Mouse (Mus musculus): ENCODE data around the gene Gtf3c5.

DNA sequence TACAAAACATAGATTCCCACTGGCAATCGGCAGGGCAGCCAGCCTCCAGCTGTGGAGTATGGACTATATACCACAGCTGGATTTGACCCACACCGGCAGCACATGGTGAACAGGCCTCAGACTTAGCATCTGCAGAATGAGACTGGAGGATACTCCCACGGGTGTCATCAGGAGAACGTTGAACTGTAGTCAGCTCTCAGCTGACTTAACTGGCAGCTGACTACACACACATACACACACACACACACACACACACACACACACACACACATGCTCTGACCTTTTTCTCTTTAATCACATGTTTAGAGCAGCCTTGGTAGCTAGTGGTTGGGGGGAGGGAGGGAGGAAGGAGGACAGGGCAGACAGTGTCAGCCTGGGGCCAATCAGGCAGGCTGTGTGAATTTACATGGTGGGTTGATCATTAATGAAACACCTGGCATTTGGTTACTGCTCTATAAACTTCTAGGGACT, 46.4 kb upstream of the Gtf3c5 start:
- TF ChIP-seq POLR2A (IDR thresholded peaks at IDR 0.05; ENCODE audit: extremely low read depth, insufficient read depth, low read length) (no peak), CTCF (IDR thresholded peaks at IDR 0.05; ENCODE audit: low read depth, low read length) (no peak)
